Mouse (Mus musculus) liver, postnatal 0 days (tissue): Measurements from ENCODE around the gene Elp5.

ENCODE experiments used
- CTCF ChIP-seq: sonication (generic); IDR thresholded peaks from 2 replicates; pipeline ENCODE4 v1.5.1; 2016; ENCODE audit warnings: antibody characterized with exemption, low read depth
- EP300 ChIP-seq: IDR thresholded peaks from 2 replicates; pipeline ENCODE4 v1.6.1; 2016; ENCODE audit warnings: antibody characterized with exemption, low read depth, mild to moderate bottlenecking

DNA sequence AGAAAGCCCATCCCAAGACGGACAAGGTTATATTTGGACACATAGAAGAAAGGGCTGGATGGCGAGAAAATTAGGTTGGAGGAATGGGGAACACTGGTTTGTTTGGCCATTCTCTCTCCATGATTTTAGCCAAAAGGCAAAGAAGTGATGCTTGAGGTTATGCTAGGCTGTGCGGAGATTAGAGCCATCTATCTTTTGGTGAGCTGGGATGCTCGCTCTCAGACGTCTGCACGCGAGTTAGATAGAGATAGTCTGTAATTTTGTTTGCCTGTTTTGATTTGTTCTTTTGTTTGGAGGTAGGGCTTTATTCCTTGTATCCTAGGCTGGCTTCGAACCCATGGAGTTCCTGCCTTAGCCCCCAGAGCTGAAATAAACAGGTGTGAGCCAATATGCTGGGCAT lies 18.8 kb upstream of the Elp5 start:
- TF ChIP-seq CTCF (no peak), EP300 (no peak)
